Mouse (Mus musculus): ENCODE measurements around the gene Golm1.
"Not testable (repeated sequence)": the region's sequence is repeated elsewhere in the genome, so short reads cannot be mapped to it uniquely, and the experiment has no call there.

The Golm1 gene

DNA sequence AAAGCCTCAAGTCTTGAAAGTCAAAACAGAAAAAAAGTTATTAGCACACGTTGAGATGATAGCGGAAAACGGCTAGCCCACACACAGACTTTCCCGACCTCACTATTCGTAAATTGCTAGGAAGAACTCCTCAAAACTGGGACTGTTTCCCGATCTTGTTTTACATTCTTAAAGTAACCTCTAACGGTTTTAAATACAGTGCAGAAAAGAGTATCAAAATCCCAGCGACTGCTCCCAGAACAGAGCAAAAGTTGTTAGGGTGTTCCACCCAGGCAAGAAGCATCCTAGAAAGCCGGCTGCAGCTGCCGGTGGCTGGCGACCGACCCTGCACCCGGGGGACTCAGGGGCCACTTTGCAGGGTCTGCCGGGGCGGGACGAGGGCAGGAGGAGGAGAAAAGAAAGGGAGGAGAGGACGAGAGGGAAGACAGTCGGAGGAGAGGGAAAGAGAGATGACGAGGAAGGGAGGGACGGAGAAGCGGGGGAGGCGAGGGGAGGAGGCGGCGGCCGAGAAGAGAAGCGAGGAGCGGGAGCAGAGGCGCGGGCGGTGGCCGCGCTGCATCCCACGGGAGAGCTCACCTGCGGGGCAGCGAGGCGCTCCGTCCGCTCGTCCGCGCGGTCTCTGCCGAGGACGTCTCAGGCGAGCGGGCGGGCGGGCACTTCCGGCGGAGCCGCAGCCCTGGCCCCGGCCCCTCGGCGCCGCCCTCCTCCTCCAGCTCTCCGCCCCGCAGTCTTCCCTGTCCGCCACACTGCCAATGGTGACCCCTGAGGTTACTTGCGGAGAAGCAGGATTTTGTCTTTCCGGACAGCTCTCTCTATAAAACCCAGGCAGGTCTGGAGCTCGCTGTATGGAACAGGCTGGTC, at the start of gene Golm1:
Golm1 (minus strand) TSS at position 661 of the 861 bp plus-strand sequence.
- DNase-seq (ENCODE audit: low spot score): peak; percentile 15

DNA sequence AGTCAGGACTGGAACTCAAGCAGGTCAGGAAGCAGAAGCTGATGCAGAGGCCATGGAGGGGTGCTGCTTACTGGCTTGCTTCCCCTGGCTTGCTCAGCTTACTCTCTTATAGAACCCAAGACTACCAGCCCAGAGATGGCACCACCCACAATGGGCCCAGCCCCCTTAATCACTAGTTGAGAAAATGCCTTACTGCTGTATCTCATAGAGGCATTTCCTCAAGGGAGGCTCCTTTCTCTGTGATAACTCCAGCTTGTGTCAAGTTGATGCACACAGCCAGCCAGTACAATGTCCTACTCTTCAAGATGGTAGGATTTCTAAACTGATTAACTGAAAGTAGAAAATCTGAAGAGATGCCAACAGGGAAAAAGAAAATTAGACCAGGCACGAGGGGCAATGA, 46.5 kb upstream of the Golm1 start:
- not testable (repeated sequence) for DNase-seq (ENCODE audit: low spot score)

DNA sequence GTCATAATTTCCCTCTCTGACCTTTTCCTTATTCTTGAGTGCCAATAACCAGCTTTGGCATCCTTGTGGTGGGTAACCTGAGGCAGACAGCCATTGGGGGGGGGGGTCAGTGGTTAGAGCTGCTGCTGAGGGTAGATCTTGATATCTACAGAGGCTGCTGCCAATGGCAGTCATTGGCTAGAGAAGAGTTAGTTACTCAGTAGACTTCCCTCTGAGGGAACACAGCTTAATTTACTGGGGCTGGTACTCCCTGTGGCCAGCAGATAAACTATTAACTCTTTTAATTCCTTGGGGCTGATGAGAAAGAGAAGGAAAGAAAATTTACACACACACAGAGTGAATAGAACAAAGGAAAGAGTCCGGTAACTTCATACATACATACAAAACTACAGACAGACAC, 43.9 kb upstream of the Golm1 start:
- DNase-seq (ENCODE audit: low spot score): no peak

DNA sequence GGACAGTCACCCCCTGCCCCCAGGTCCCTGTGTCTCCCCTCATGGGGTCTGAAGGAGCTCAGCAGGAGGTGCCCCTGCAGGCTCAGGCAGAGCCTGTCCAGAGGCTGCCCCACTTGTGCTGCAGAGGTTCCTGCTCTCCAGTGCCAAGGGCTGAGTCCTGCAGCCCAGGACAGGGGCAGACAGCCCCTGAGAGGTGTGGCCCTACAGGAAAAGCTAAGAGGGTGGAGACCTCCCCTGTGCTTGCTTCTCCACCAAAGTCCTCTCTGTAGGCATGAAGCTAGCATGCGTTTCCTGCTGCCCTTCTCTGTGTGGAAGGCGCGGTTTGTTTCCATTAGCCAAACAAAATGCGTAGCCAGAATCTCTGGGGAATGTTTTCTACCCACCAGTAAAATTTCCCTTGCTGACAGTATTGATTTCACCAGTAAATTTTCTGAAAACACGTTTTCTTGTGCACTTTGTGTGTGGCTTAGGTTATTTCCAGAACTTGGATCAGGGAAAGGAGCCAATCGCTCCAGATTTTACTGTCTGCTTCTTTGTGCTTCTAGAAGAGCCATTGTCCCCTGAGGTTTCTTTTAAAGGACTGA, 43.3 kb upstream of the Golm1 start:
- not testable (repeated sequence) for DNase-seq (ENCODE audit: low spot score)

DNA sequence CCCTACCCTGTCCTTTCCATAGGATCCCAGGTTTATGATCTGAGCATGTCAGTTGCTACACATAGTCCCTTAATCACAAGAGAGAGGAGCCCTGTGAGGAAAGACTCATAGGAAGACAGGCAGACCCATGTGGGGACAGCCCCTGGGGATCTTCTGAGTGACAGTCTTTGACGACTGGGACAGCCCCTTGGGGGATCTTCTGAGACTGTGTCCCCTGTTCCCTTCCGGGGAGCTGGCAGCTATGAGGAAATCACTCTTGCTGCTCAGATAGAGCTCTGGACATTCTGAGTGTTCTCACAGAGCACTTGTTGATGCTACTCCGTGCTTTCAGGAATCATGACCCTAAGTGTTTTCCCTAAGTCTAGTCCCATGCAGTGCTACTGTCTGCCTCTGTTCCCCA, 38.1 kb upstream of the Golm1 start:
- DNase-seq (ENCODE audit: low spot score): no peak

DNA sequence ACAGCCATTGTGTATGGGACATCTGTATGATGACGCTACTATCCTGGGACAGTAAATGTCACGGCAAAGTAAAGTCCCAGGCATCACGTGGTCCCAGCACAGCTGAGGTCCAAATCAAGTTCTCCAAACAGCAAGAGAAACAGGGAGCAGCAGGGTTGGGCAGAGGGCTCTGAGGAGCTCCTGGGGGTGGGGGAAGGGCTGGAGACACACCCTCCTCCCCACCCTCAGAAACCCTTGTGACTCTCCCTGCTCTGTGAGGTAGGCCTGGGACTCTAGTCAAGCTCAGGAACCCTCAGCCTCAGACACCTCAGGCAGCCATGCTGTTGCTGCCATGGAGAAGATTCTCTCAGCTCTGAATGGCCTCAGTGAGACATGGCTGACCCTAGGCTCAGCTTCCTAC, 36.4 kb upstream of the Golm1 start, which contains the start of gene Spata31d1b:
Spata31d1b (plus strand) TSS at position 301 of the 400 bp plus-strand sequence.
- DNase-seq (ENCODE audit: low spot score): not testable (repeated sequence)

DNA sequence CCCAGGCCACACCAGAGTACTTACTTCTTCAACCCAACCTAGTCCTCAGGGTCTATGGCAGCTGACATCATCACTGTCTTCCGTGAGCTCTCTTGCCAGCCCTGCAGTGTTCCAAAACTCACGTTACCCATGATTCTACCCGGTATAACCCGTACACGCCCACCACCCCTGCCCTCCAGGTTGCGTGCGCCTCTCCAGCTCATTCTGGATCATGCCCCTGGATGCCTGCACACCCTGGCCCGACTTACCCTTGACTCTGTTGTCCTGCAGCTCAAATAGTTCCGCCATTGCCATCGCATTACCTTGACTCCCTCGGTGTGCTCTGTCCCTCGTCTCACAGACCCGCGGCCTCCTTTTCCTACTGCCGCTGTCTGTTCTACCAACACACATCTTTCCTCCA, 34.6 kb upstream of the Golm1 start, which contains the start of gene Spata31d1a:
Spata31d1a (minus strand) TSS at position 101 of the 400 bp plus-strand sequence.
- no peak for DNase-seq (ENCODE audit: low spot score)

DNA sequence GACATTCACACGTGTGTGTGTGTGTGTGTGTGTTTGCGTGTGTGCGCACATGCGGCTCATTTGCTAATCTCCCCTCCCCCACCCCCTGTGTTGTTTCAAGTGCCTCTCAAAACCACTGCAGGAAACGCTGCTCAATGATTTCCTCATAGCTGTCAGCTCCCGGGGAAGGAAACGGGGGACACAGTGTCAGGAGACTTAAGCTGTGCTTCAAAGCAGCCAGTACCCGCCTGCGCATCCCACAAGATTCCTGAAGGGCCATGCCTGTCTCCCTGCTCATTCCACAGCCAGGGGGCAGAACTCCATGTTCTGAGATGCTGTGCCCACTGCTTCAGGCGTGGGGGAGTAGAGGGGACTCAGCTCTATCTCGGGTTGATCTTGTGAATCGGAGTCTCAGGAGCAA, 29.0 kb upstream of the Golm1 start:
- DNase-seq (ENCODE audit: low spot score): no peak

DNA sequence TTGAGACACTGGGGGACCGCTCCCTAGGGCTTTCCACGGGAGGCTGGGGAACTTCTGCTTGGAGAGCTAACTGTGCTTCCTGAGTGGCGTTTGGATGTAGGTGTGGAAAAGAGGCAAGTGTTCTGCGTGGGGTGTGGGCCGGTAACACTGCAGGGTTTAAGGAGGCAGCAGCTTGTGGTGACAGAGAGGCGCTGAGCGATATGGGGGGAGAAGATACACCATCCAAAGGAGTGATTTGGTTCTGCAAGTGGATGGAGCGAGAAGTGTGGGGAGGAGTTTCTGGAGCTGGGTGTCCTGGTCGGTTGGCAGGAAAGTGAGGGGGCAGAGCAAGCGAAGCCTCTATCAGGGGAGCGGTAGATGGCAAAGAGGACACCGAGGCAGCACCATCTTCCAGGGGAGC, 27.9 kb upstream of the Golm1 start:
- DNase-seq (ENCODE audit: low spot score): no peak

DNA sequence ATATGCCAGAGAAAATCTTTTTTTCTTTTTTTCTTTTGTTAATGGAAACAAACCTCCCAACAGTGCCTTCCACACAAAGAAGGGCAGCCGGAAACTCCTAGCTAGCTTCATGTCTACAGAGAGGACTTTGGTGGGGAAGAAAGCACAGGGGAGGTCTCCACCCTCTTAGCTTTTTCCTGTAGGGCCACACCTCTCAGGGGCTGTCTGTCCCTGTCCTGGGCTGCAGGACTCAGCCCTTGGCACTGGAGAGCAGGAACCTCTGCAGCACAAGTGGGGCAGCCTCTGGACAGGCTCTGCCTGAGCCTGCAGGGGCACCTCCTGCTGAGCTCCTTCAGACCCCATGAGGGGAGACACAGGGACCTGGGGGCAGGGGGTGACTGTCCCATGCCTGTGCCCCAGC, 24.5 kb upstream of the Golm1 start:
- DNase-seq (ENCODE audit: low spot score): not testable (repeated sequence)

DNA sequence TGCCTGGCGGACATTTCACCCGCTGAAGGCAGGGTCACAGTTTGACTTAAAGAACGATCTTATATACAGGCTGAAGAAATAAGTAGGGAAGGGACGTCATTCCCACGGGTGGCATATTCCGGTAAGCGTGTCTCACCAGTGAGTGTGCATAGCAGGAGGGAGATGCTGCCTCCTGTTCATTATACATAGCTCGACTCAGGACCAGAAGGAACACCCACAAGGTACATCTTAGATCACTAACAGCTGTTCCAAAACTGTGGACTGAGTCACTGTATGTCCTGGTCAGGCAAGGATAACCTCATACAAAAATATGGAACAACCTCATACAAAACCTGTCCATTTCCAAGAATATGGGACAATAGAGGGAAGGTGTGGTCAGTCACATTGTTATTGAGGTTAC, 23.5 kb upstream of the Golm1 start:
- no peak for DNase-seq (ENCODE audit: low spot score)

DNA sequence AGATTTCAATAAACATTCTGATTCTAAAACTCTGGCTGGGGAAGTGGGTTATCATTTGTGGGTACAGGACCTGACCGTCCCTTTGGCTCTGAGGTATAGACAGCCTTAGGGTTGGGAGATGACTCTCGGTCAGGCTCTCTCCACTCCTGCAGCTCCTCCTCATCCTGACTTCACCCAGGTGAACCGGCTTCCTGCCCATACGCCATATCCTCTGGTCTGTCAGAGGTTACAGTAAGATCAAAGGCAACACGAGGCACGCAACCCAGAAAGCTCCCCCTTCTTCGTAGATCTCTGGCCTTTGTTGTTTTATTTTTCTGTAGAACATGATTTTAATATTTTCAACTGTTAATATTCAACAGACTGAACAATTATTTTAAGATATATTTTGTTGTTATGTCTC, 20.2 kb upstream of the Golm1 start:
- no peak for DNase-seq (ENCODE audit: low spot score)

DNA sequence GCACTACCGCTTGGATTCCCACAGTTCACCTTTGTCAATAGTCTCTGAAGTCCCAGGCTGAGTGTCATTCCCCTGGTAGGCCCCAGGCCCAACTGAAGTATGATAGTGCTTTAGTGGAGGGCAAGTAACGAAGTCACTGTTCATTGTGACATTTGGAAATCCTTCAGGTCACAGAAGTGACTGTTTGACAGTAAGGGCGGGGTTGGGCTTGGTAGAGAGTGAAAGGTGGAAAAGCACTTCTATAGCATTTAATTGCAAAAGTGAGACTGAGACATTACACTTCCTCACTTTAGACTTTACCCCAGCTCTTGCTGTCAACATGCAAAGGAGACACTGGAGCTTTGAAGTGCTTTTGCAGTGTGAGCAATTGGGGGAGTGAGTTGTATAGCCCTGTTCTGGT, 18.4 kb upstream of the Golm1 start, which contains the start of gene 4921517D22Rik:
4921517D22Rik (minus strand) TSS at position 101 of the 400 bp plus-strand sequence.
- no peak for DNase-seq (ENCODE audit: low spot score)

DNA sequence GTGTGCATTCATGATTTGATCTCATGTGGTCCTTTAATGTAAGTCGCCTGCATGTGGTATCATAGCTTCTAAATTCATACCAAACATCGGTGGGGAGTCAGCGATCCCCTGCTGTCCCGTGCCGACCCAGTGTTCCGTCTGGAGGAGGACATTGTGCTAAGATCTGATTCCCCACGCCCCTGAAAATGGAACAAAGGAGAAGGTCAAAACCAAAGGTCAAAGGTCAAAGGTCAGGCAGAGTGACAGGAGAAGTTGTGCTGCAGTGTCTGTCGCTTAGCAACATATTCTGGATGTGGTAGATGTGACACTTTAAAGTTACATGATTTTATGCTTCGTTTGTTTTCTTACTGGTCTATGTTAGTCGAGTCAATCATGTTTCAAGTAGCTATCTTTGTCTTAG, 15.9 kb upstream of the Golm1 start:
- DNase-seq (ENCODE audit: low spot score): no peak

DNA sequence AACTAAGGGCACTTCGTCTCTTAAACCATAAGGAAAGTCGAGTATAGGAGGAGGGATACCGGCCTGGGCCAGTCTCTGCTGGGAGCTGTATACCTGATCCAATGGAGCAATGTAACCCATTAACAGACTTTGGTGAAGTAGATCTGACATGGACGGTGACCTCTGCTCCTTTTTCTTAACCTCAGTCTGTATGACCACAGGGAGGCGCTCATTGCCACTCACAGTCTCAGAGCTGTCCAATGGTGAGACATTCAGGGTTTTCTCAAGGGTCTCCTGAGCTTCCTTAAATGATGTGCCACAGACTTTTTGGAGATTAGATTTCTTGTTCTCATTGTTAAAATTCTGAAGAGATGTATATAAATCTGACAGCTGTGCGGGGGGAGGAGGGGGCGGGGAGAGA, 15.0 kb upstream of the Golm1 start:
- DNase-seq (ENCODE audit: low spot score): no peak

DNA sequence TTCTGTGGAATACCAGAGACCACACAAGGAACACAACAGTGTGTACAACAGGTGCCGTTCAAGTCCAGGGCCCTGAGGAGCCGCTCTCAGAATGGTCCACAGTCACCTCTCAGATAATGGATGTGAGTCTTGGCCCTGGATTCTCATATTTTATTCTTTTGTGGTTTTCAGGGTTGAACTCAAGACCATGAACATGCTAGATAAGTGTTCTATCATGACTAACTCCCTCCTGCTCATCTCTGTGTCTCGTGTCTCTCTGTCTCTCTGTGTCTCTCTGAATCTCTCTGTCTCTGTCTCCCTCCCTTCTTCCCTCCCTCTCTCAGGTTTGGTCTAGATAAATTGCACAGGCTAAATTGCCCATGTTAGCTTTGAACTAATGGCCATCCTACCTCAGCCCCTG, 14.2 kb upstream of the Golm1 start:
- DNase-seq (ENCODE audit: low spot score): no peak

DNA sequence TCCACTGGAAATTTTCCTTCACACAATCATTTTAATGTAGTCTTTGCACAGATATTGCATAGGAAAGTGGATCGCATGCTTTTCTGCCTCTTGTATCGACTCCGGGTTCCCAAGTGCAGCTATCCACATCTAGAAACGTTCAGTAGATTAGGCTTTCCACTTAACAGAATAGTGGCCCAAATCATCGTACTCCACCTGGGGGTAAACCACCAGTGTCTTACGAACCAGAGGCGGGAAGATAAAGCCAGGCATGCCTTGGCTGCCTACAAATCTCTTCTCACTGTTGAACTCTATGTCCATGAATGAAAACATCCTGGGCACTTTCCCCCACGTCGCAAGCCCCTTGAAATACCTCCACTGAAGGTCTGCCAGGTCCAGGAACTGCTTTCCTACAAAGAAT, 13.7 kb upstream of the Golm1 start:
- DNase-seq (ENCODE audit: low spot score): no peak

DNA sequence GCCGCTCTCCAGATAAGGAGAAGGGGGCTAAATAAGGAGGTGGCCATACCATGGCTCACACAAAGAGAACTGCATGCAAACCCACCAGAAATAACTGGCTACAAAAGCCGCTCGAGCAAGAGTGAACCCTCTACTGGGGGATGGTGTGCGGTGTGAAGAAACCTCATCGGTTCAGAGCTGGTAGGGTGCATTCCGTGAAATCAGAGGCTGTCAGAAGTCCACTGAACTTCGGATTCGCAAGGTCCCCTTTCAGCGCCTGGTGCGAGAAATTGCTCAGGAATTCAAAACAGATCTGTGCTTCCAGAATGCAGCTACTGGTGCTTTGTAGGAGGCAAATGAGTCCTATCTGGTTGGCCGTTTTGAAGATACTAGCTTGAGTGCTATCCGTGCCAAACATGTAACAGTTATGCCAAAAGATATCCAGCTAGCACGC, 12.7 kb upstream of the Golm1 start:
- no peak for DNase-seq (ENCODE audit: low spot score)

DNA sequence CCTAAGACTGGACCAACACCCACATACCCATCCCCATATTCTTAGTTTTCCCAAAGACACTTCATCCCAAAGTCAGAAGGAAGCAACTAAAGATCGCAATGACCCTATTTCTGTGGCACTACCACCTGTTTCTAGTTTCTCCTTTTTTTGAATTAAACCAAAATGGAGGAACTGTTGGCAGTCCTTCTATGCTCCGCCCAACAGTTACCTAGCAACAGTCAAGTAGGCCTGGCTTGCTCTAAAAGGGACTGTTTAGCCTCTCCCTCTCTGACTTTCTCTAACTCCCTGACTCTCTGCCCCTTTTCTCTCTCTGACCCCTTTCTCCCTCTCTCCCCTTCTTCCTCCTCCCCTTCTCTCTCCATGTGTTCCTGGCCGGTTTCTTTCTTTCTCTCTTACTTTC, 9.6 kb upstream of the Golm1 start:
- no peak for DNase-seq (ENCODE audit: low spot score)

DNA sequence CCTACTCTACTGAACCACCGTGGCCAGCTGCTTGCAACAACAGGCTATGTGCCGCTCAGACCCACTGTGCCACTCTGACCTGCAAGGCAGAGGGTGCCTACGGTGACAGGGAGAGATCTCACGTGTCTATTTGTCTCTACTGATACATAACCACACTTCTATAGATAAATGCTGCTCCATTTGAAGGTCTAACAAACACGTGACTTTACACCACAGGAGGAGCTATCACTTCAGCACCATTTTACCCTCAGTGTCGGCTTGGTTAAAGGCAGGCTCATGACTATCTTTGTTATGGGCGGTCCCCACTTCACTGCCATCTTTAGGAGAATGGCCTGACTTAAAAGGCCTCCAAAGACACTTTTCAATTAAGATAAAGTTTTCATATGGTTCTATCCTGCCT, 7.0 kb upstream of the Golm1 start:
- no peak for DNase-seq (ENCODE audit: low spot score)

DNA sequence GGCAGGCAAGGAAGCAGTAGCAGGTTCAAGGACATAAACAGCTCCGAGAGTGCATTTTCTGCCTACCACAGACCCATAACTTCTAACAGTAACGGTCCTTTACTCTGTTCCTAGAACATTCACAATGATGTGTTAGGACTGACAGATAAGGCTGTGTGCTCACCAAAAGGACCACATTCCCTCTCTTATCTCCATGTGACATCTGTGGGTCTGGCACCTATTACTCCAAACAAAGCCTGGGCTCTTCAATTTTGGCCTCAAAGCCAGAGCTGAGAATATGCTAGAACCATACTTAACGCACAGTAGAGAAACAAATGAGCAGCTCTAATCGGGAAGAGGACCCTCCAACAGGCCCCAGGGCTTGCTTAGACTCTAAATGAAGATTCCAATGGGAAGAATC, 4.3 kb upstream of the Golm1 start:
- DNase-seq (ENCODE audit: low spot score): no peak

DNA sequence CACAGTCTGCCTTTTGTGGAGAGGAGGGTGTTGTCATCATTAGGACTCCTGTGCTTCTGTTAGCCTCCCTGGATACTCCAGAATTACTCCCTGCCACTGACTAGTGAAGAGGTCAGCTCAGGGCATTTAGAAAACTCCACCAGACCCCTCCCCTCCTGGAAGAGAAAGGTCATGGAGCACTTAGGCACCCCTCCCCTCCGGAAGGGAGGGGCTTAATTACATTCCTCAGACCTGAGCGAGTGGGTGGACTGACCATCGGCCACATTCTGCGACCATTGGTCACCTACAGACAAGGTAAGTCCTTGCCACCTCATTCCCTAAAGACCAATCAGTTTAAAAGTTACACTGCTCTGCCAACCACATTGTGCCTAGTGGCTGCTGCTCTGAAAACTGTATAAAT, 3.7 kb upstream of the Golm1 start:
- DNase-seq (ENCODE audit: low spot score): no peak
